In the genomic region with DNA sequence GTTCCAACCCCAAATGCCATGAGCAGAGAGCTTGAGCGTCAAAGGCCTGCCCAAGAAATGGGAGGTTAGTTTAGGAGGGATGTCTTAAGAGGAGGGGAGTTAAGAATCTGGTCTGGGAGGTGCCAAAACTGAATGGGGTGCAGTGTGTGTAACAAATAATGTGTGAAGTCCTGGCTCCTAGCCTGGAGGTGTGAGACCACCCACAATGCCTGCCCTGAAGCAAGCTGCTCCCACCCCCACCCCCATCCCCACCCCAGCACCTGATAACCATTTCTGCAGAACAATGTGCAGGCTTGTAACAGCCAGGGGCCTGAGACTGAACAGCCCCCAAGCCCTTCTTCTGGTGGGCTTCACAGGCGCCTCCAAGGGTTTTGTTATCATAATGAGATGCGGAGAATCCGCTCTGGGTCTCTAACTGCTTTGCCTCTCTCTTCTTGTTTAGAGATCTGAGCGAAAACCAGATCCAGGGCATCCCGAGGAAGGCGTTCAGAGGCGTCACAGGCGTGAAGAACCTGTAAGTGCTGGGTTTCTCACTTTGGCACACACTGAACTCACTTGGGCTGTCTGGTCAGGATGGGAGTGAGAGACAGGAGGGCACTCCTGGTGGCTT, we compare ENCODE assay signal across 16 mouse cellular contexts.
DNase-seq lines count a peak whose midpoint lies in the region; ATAC-seq lines count a peak whose summit lies in the region.
"Had no signal": no experiment of that assay in that cellular context is flagged by ENCODE, and none has a peak within 500 bp of the region (broad histone marks: within the 10 kb centered on the region; RNA-seq: fewer than 3 reads in every experiment).

No protein-coding gene starts in this region.

- DNase-seq in cerebellum, postnatal 10 days, result peak; percentile 29 to 30
- no peak for DNase-seq in cerebellum, adult 8-10 months
- peak; percentile 21 for DNase-seq in left cerebral cortex, postnatal 4 days
- DNase-seq in left cerebral cortex, adult 9 months (ENCODE audit: low spot score in 2 of 2), result no peak
- peak; percentile 39 for DNase-seq in embryo, embryonic 10 days (ENCODE audit: low spot score)
- DNase-seq in limb, embryonic 11.5 days (ENCODE audit: low spot score), result peak; percentile 56
- DNase-seq in liver, embryonic 11.5 days (ENCODE audit: low spot score), result no peak
- no peak for DNase-seq in spleen, postnatal 14 days (ENCODE audit: low spot score in 2 of 2)
- DNase-seq: adrenal gland, postnatal 14 days; cerebellum, adult 9-10 months; liver; lung, adult 2 months; thymus, postnatal 14 days had no signal

- H3K4me2 ChIP-seq in limb, embryonic 11.5 days (ENCODE audit: low read depth, severe bottlenecking), result no peak overlapping the region
- no peak overlapping the region for H3K4me2 ChIP-seq in liver, embryonic 11.5 days
- H3K4me2 ChIP-seq: forebrain, embryonic 12.5 days; kidney, embryonic 15.5 days had no signal

- peaks cover 41% of the 10 kb centered on the region for H3K4me1 ChIP-seq in limb, embryonic 11.5 days (ENCODE audit: control insufficient read depth, insufficient read depth, low read length)
- no peaks in the 10 kb centered on the region; the same call in 1 of the 2 replicates for H3K4me1 ChIP-seq in liver, embryonic 11.5 days (replicated peaks; ENCODE audit: control insufficient read depth, insufficient read depth, low read length)

- ATAC-seq in limb, embryonic 11.5 days (ENCODE audit: insufficient number of reproducible peaks, low FRiP score, low TSS enrichment, low read depth), result no peak
- ATAC-seq in liver, embryonic 11.5 days (replicated peaks; ENCODE audit: low FRiP score), result no peak
- ATAC-seq: inflammation-experienced regulatory T-cells, adult 6 months had no signal

- WGBS in limb, embryonic 11.5 days, result 23% methylated on average over 9 of the region's 9 CpGs
- WGBS in liver, embryonic 11.5 days, result 54% methylated on average over 9 of the region's 9 CpGs

- H3K9me3 ChIP-seq in limb, embryonic 11.5 days (ENCODE audit: control insufficient read depth, low read length), result no peaks in the 10 kb centered on the region
- H3K9me3 ChIP-seq in liver, embryonic 11.5 days (ENCODE audit: control insufficient read depth, low read length), result no peaks in the 10 kb centered on the region
- H3K9me3 ChIP-seq: forebrain, embryonic 12.5 days; kidney, embryonic 15.5 days had no signal

- no peaks in the 10 kb centered on the region for H3K27me3 ChIP-seq in limb, embryonic 11.5 days (ENCODE audit: control insufficient read depth, insufficient read depth, low read length)
- peaks cover 2% of the 10 kb centered on the region; the same call in 1 of the 2 replicates for H3K27me3 ChIP-seq in liver, embryonic 11.5 days (replicated peaks; ENCODE audit: control insufficient read depth, insufficient read depth, low read length)
- H3K27me3 ChIP-seq: kidney, embryonic 15.5 days had no signal

- intact Hi-C loops in left cerebral cortex, postnatal 4 days (cut with DNase I), result no loop called here

- no peak overlapping the region for H3K9ac ChIP-seq in limb, embryonic 11.5 days (ENCODE audit: low read length)
- H3K9ac ChIP-seq in liver, embryonic 11.5 days (ENCODE audit: low read depth, low read length), result no peak overlapping the region
- H3K9ac ChIP-seq: forebrain, embryonic 12.5 days; kidney, embryonic 15.5 days had no signal

- no peak overlapping the region for H3K4me3 ChIP-seq in limb, embryonic 11.5 days (ENCODE audit: low read depth, low read length)
- no peak overlapping the region for H3K4me3 ChIP-seq in liver, embryonic 11.5 days (ENCODE audit: low read depth, low read length)
- H3K4me3 ChIP-seq: forebrain, embryonic 12.5 days; kidney, embryonic 15.5 days had no signal

- no peaks in the 10 kb centered on the region for H3K36me3 ChIP-seq in limb, embryonic 11.5 days (ENCODE audit: control insufficient read depth, insufficient read depth, low read length)
- H3K36me3 ChIP-seq in liver, embryonic 11.5 days (ENCODE audit: control insufficient read depth, insufficient read depth, low read length), result no peaks in the 10 kb centered on the region
- H3K36me3 ChIP-seq: forebrain, embryonic 12.5 days; kidney, embryonic 15.5 days had no signal

- H3K27ac ChIP-seq in limb, embryonic 11.5 days (replicated peaks; ENCODE audit: low read depth, low read length), result 0 out of 2 replicates have a peak overlapping the region, but pooled peaks have one; percentile 48
- H3K27ac ChIP-seq in liver, embryonic 11.5 days (ENCODE audit: low read depth, low read length), result no peak overlapping the region
- H3K27ac ChIP-seq: forebrain, embryonic 12.5 days; kidney, embryonic 15.5 days had no signal

Comparison
In these comparisons a context has a peak if more than half of its experiments do, and no peak if none do; other contexts are left out.
1. DNase-seq: peak in cerebellum, postnatal 10 days (2 of 2), left cerebral cortex, postnatal 4 days (single experiment), embryo, embryonic 10 days (single experiment) and limb, embryonic 11.5 days (single experiment); none in cerebellum, adult 8-10 months (single experiment), left cerebral cortex, adult 9 months (0 of 2), liver, embryonic 11.5 days (single experiment) and spleen, postnatal 14 days (0 of 2).